Mouse (Mus musculus) heart, adult 2 months (tissue): ENCODE measurements at regions not wholly inside any gene's neighbourhood (a gene's known extent, or its start where the extent isn't known, plus 50 kb on each side); places are given as distances from the start of the nearest gene placed in this dataset.
A peak's percentile ranks its signal among the peaks of the same experiment; 100 is the strongest.

Source experiments
- DNase-seq, 2 experiments: peaks; one replicate each; pipeline ENCODE4 v3.0.0; 2021
- H3K27ac ChIP-seq: fragments of 200-600 bp; 2 replicates; pipeline ENCODE4 v1.8.1; 2022
- H3K27me3 ChIP-seq: fragments of 200-500 bp; 2 replicates; pipeline ENCODE4 v1.6.1; 2012; ENCODE audit warnings: mild to moderate bottlenecking, low read length, inconsistent platforms, mixed read lengths; ENCODE audit not compliant: control insufficient read depth, insufficient read depth
- H3K36me3 ChIP-seq: fragments of 200-500 bp; 2 replicates; pipeline ENCODE4 v1.6.1; 2012; ENCODE audit warnings: low read length, inconsistent platforms; ENCODE audit not compliant: control insufficient read depth, insufficient read depth
- H3K4me1 ChIP-seq: fragments of 200-500 bp; 2 replicates; pipeline ENCODE4 v1.6.1; 2011; ENCODE audit warnings: low read length; ENCODE audit not compliant: control insufficient read depth, insufficient read depth
- H3K4me3 ChIP-seq: fragments of 200-600 bp; 2 replicates; pipeline ENCODE4 v1.8.1; 2022
- H3K79me2 ChIP-seq: fragments of 200-500 bp; replicated peaks from 2 replicates; pipeline ENCODE4 v1.6.1; 2012; ENCODE audit warnings: mild to moderate bottlenecking, inconsistent platforms, low read length, moderate library complexity, mixed read lengths; ENCODE audit not compliant: control insufficient read depth, insufficient read depth
- H3K9ac ChIP-seq: fragments of 200-500 bp; 2 replicates; pipeline ENCODE4 v1.6.1; 2012; ENCODE audit warnings: low read depth, mild to moderate bottlenecking, control low read depth, inconsistent platforms, low read length, mixed read lengths
- CTCF ChIP-seq: fragments of 200-600 bp; IDR thresholded peaks from 2 replicates; pipeline ENCODE4 v1.8.1; 2022; ENCODE audit warnings: antibody characterized with exemption, mild to moderate bottlenecking, moderate library complexity
- EP300 ChIP-seq: fragments of 200-500 bp; IDR thresholded peaks from 2 replicates; pipeline ENCODE4 v1.6.1; 2011; ENCODE audit warnings: low read depth, low read length, control low read depth; ENCODE audit not compliant: insufficient read depth
- POLR2A ChIP-seq: fragments of 200-500 bp; IDR thresholded peaks from 2 replicates; pipeline ENCODE4 v1.6.1; 2011; ENCODE audit warnings: mild to moderate bottlenecking, low read depth, low read length, control low read depth; ENCODE audit not compliant: insufficient read depth
- WGBS: fragments of 180-500 bp; shearing (Covaris S2); methylation state at CpG from one replicate; pipeline ENCODE4 v1.1.7; 2018; 5-methylcytosine and 5-hydroxymethylcytosine counted together
- intact Hi-C: fragments of 180-260 bp; cut with DNase I; formaldehyde crosslinking; loops from one replicate; pipeline ENCODE4 v1.15.1; 2025

DNA sequence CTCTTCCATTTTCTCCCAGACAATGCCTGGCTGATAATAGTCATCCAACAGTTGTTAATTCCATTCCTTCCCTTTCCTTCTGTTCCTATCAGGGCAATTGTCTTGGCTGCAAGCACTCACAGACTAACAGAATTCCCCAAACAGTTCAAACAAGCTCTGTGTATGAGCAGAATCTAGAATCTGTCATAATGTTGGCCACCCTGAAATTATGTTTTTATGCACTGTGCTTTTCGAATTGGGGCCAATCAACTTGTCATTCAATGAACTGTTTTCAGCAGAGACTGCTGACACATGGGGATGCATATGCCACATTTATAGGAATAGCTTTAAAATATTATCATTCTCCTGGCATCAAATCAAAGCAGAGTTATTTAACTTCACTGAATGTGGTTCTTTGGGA is 235.8 kb upstream of the Tmtc4 start:
- no peaks in the 10 kb centered on the region for H3K79me2 ChIP-seq
- TF ChIP-seq EP300 (no peak), POLR2A (no peak), CTCF (no peak)
- no peak for DNase-seq
- no peak overlapping the region for H3K27ac ChIP-seq
- H3K4me3 ChIP-seq = no peak overlapping the region
- H3K27me3 ChIP-seq = no peaks in the 10 kb centered on the region
- intact Hi-C loops = no loop called here
- H3K36me3 ChIP-seq = no peaks in the 10 kb centered on the region
- whole genome bisulfite sequencing = 53% methylated on average over 1 of the region's 1 CpGs
- no peak overlapping the region for H3K9ac ChIP-seq
- H3K4me1 ChIP-seq = no peaks in the 10 kb centered on the region

DNA sequence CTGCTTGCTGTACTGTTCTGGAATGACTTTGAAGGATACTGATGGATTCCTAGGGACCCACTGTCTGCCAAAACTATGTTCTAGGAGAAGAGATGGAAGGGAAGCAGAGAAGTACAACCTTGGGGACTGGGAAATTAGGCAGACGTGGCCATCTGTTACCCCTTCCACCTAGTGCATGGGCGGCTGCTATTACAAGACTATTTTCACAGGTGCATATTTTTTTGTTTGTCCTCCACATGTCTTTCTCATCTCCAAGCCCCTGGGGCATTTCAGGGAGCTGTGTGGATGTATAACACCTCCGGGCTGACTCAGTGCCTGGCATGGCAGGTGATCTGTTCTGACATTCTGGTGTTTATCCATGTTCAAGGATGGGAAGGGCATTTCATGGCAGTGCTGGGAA is 226.4 kb upstream of the Tmtc4 start:
- H3K4me1 ChIP-seq = no peaks in the 10 kb centered on the region
- no peak overlapping the region for H3K9ac ChIP-seq
- H3K27ac ChIP-seq = no peak overlapping the region
- H3K79me2 ChIP-seq = no peaks in the 10 kb centered on the region
- H3K4me3 ChIP-seq = no peak overlapping the region
- no peak for DNase-seq
- intact Hi-C loops = no loop called here
- WGBS = 72% methylated on average over 3 of the region's 3 CpGs
- no peaks in the 10 kb centered on the region for H3K27me3 ChIP-seq
- TF ChIP-seq POLR2A = no peak
- no peak for TF ChIP-seq EP300
- no peak for TF ChIP-seq CTCF
- H3K36me3 ChIP-seq = no peaks in the 10 kb centered on the region

DNA sequence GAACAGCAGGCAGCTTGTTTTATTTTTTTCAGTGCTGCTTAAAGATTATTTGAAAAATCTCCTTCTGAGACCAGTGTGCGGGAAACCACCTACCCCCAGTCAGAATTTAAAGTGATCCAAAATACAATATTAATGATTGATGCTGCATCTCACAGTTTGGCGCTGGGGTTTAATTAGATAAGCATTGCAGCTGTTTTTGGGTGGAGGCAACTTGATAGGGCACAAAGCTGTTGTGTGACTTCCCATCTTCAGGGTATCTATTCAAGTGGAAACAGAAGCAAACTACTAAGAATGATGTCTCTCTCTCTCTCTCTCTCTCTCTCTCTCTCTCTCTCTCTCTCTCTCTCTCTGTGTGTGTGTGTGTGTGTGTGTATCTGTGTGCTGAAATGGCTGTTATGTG is 219.0 kb upstream of the Tmtc4 start:
- H3K4me1 ChIP-seq = 0 out of 2 replicates have a peak, but pooled peaks cover 2% of the 10 kb centered on the region
- no peak overlapping the region for H3K4me3 ChIP-seq
- H3K79me2 ChIP-seq = no peaks in the 10 kb centered on the region
- intact Hi-C loops = no loop called here
- TF ChIP-seq EP300 = no peak
- no peak for TF ChIP-seq POLR2A
- no peak for TF ChIP-seq CTCF
- peaks cover 2% of the 10 kb centered on the region; the same call in 1 of the 2 replicates for H3K27me3 ChIP-seq
- no peak overlapping the region for H3K9ac ChIP-seq
- no peaks in the 10 kb centered on the region for H3K36me3 ChIP-seq
- DNase-seq = no peak
- 63% methylated on average over 2 of the region's 2 CpGs for WGBS
- no peak overlapping the region for H3K27ac ChIP-seq

GRCm38 (mm10) chr14:123202313-123202712 is 218.5 kb upstream of the Tmtc4 start:
- no peak for DNase-seq
- Histone ChIP-seq H3K9ac (no peak overlapping the region), H3K4me1 (0 out of 2 replicates have a peak, but pooled peaks cover 2% of the 10 kb centered on the region), H3K27me3 (peaks cover 2% of the 10 kb centered on the region; the same call in 1 of the 2 replicates), H3K36me3 (no peaks in the 10 kb centered on the region), H3K4me3 (no peak overlapping the region; the same call in 1 of the 2 replicates), H3K79me2 (no peaks in the 10 kb centered on the region), H3K27ac (no peak overlapping the region)
- intact Hi-C loops = no loop called here
- 44% methylated on average over 4 of the region's 4 CpGs for WGBS
- TF ChIP-seq EP300 (no peak), CTCF (no peak), POLR2A (no peak)

- Histone ChIP-seq H3K79me2 (no peaks in the 10 kb centered on the region), H3K9ac (no peak overlapping the region), H3K36me3 (no peaks in the 10 kb centered on the region), H3K27ac (no peak overlapping the region), H3K4me3 (no peak overlapping the region; the same call in 1 of the 2 replicates), H3K4me1 (0 out of 2 replicates have a peak, but pooled peaks cover 2% of the 10 kb centered on the region), H3K27me3 (peaks cover 2% of the 10 kb centered on the region; the same call in 1 of the 2 replicates)
- intact Hi-C loops = no loop called here
- peak; percentile 46 for DNase-seq
- no peak for TF ChIP-seq EP300
- TF ChIP-seq CTCF = no peak
- no peak for TF ChIP-seq POLR2A
- WGBS = 28% methylated on average over 14 of the region's 14 CpGs
Observed at GRCm38 (mm10) chr14:123201426-123202274, 217.8 kb upstream of the Tmtc4 start.

DNA sequence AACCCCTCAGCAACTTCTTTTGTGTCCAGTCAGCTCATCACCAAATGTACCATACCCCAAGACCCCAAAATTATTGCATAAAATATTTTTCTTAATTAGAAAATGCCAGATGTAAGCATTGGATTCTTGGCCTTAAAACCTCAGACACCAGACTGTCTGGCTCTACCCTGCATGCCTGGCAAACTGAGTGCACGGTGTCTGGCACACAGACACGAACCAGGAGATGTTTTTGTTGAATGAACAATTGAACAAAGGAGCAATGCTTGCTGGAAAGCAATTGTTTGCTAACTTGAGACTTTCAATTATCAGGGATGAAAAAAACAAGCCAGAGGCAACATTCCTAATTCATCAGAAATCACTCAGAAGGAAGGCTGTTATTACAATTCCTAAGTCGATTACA is 215.3 kb upstream of the Tmtc4 start:
- H3K4me3 ChIP-seq = no peak overlapping the region
- 0 out of 2 replicates have a peak, but pooled peaks cover 2% of the 10 kb centered on the region for H3K4me1 ChIP-seq
- TF ChIP-seq EP300 (no peak), POLR2A (no peak), CTCF (no peak)
- H3K27ac ChIP-seq = no peak overlapping the region
- WGBS = 66% methylated on average over 3 of the region's 3 CpGs
- H3K27me3 ChIP-seq = peaks cover 1% of the 10 kb centered on the region; the same call in 1 of the 2 replicates
- H3K9ac ChIP-seq = no peak overlapping the region
- H3K36me3 ChIP-seq = no peaks in the 10 kb centered on the region
- no peak for DNase-seq
- intact Hi-C loops = no loop called here
- no peaks in the 10 kb centered on the region for H3K79me2 ChIP-seq
